Mouse (Mus musculus) bone marrow macrophage, adult 2 months (primary cell): ENCODE results near the gene Camk1d.

ENCODE experiments used
- CTCF ChIP-seq: IDR thresholded peaks from 2 replicates; pipeline ENCODE4 v1.5.1; 2012; ENCODE audit warnings: low read depth, mild to moderate bottlenecking, low read length, moderate library complexity
- POLR2A ChIP-seq: IDR thresholded peaks from 2 replicates; pipeline ENCODE4 v1.6.1; 2012; ENCODE audit warnings: mild to moderate bottlenecking, low read depth, low read length, borderline replicate concordance

GRCm38 (mm10) chr2:5636801-5637742 lies 77.2 kb downstream of the Camk1d start:
- TF ChIP-seq CTCF, result no peak
- no peak for TF ChIP-seq POLR2A
